Mouse (Mus musculus) neutrophil, adult 59 days (primary cell): ENCODE measurements around the gene Taf11. TPM values are rescaled to one million over a fixed set of nuclear protein-coding genes. Genes with fewer than 3 reads are reported as not detected.

ENCODE experiments used
- total RNA-seq, 2 experiments: library from RNA; stranded (reverse); gene quantifications; 1 replicate in 1 of 2; 2 replicates in 1 of 2; pipeline ENCODE4 v1.2.4; 2023

Gene Taf11
- 10 to 100 TPM; 26.3 to 31.1 TPM for total RNA-seq

DNA sequence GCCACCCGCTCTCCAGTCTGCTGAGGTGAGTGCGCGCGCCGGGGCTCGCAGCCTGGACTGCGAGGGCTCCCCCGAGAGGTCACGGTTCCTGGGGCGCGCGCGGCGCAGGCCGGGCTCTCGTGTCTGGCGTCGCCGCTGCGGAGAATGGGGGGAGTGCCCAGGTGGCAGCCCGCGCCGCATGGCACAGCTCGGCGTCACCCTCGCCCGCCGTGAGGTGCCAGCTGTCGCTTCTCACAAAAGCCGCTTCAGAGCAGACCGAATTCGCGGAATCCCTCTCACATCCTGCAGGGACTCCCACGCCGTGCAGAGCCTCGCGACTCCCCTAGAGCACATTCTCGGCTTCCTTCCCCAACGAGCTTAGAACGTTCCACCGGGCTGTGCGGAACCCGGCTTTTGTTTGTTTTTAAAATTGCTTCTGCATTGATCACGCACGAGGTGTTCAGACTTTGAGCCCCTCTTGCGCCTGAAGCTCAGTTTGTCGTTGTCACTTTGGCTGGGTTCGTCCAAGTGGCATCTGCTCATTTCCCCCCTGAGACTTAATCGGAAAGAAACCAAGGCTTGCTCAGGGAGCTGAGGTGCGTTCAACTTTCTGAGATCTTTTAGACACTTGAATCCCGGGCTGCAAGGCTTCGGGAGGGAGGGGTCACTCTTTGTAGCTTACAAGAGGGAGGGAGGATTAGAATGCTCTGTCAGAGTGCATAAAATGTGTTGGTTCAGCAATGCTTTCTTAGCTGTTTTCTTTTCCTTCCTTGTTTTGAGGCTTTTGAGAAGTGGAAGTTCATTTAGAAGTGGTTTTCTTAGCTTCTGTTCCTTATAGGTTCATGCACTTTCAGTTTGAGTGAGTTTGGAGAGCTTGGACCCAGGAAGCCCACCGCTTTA is at the start of gene Taf11:
Taf11 (minus strand) TSS at position 223 of the 879 bp plus-strand sequence.

DNA sequence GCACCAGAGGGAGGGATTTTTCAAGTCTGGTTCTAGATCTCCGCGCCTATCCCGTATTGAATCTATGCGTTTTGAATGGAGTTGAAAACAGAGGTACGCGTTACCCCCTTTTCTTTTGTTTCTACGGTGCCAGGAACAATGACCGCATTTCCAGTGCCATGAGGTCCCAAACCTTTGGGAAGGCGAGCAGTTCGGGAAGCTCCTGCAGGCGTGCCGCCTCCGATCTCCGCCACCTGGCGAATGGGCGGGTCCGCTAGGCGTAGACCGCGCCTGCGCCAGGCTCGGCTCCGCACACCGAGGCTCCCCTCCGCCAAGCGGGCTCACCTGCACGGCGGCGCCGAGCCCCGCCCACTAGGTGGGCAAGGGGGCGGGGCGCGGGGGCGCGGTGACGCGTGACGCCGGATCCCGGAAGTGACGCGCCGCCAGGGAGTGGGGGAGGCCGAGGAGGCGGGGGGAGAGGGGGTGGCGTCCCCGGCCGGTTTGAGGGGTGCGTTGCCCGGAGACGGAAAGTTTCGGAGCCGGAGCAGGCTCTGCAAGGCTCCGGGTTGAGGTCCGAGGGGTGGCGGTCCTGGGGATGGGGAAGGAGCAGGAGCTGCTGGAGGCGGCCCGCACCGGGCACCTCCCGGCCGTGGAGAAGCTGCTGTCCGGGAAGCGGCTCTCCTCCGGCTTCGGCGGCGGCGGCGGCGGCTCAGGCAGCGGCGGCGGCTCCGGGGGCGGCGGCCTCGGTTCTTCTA is 589 bp downstream of the Taf11 start, which contains the start of gene Anks1:
Anks1 (plus strand) TSS at position 419 of the 734 bp plus-strand sequence.

DNA sequence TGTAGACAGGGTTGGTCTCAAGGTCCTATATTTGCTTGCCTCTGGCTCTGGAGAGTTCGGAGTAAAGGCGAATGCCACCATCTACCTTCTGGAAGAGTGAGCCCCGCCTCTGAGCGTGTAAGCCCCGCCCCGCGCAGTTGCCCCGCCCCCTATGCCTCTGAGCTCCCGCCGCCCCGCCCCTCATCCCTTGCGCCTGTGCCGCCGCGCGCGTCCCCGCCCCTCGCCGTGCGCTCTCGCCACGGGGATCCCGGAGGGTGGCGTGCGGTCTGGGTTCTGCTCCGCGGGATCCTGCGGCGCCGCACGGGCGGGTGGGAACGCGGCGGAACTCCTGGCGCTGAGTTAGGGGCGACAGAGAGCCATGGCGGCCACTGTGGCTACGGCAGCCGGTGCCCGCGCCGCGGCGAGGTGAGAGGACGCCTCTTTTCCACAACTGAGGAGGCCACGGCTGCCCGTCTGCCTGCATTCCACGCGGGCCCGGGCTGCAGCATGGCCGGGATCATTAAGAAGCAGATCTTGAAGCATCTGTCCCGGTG is 53.3 kb downstream of the Taf11 start, which contains the start of gene Uhrf1bp1:
Uhrf1bp1 (plus strand) TSS at position 177 of the 533 bp plus-strand sequence.

Other genes with a start within 250 kb of the Taf11 start
- not detected for gene Spdef, start 180.9 kb downstream of the Taf11 start, total RNA-seq
- gene D17Wsu92e, start 89.2 kb downstream of the Taf11 start, total RNA-seq, result 10 to 100 TPM; 53.6 to 58.5 TPM
- gene Snrpc, start 71.7 kb downstream of the Taf11 start, total RNA-seq, result 10 to 100 TPM; 68.3 to 69.9 TPM
- gene Uhrf1bp1, start 53.4 kb downstream of the Taf11 start, total RNA-seq, result 1 to 10 TPM; 6.8 to 7.4 TPM
- gene Anks1, start 538 bp downstream of the Taf11 start, total RNA-seq, result 100 to 1,000 TPM; 100 to 110 TPM
- 1 to 10 TPM in 1 of 2 experiments, under 1 TPM in 1; 0.55 to 1.0 TPM for gene Tcp11, start 170.8 kb upstream of the Taf11 start, total RNA-seq
- not detected for gene Scube3, start 232.3 kb upstream of the Taf11 start, total RNA-seq